Mouse (Mus musculus) cortical plate, adult 2 months (tissue): ENCODE data around the gene Zfp638. TPM values are rescaled to one million over a fixed set of nuclear protein-coding genes. Genes with fewer than 3 reads are reported as not detected.

ENCODE experiments used
- H3K27ac ChIP-seq: fragments of 200-500 bp; 2 replicates; pipeline ENCODE4 v1.5.1; 2012; ENCODE audit warnings: low read length, control low read depth, inconsistent platforms; ENCODE audit not compliant: insufficient read depth
- H3K4me1 ChIP-seq: fragments of 200-500 bp; 2 replicates; pipeline ENCODE4 v1.6.1; 2011; ENCODE audit warnings: low read length; ENCODE audit not compliant: control insufficient read depth, insufficient read depth
- H3K4me3 ChIP-seq: fragments of 200-500 bp; 2 replicates; pipeline ENCODE4 v1.5.1; 2011; ENCODE audit warnings: mild to moderate bottlenecking, low read length, control low read depth; ENCODE audit not compliant: insufficient read depth
- CTCF ChIP-seq: fragments of 200-500 bp; IDR thresholded peaks from 2 replicates; pipeline ENCODE4 v1.5.1; 2011; ENCODE audit warnings: mild to moderate bottlenecking, control low read depth, low read length; ENCODE audit not compliant: insufficient read depth; ENCODE audit errors: extremely low read depth
- POLR2A ChIP-seq: fragments of 200-500 bp; IDR thresholded peaks from 2 replicates; pipeline ENCODE4 v1.6.1; 2011; ENCODE audit warnings: mild to moderate bottlenecking, low read length, control low read depth; ENCODE audit not compliant: insufficient read depth; ENCODE audit errors: extremely low read depth
- polyA plus RNA-seq: library from polyadenylated mRNA; depleted of rRNA; stranded (reverse); fragments of >200 nt; gene quantifications from 2 replicates; pipeline ENCODE4 v1.2.3, GENCODE M21; 2012

The Zfp638 gene
- polyA plus RNA-seq, 1 experiment, result 58.4 TPM

DNA sequence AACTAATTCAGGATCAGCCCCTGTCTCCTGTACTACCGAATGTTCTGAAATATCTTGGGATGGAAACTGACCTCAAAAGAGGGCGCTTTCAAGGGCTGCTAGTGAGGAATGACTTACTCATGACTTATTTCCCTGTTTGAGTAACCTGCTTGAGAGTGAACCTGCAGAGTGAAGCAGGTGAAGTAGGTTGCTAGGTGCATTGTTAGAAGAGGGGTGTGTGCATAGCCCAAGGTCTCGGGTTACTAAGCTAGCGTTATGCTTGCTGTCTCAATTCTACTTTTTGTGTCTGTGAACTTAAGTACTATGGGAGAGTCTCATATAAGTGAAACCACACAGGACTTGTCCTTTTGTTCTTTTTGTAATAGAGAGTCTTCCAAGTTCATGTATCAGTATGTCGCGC lies 26.8 kb upstream of the Zfp638 start:
- H3K27ac ChIP-seq, result no peak overlapping the region
- H3K4me1 ChIP-seq, result no peaks in the 10 kb centered on the region
- H3K4me3 ChIP-seq, result no peak overlapping the region
- TF ChIP-seq CTCF (no peak), POLR2A (no peak)

DNA sequence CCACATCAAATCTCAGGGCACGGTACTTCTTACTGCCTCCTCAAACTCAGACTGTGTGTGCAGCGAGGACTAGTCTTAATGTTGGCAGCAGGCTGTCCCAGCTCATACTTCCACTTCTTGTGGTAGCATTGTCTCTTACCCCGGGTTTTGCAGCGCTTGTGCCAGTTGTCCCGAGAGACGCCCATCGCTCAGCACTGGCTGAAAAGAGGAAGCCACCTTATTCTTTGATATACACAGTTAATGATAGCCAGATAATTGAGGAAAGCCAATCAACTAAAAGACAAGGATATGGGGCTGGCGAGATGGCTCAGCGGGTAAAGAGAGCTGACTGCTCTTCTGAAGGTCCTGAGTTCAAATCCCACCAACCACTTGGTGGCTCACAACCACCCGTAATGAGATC lies 22.0 kb upstream of the Zfp638 start:
- Histone ChIP-seq H3K27ac (no peak overlapping the region), H3K4me1 (no peaks in the 10 kb centered on the region), H3K4me3 (no peak overlapping the region)
- no peak for TF ChIP-seq CTCF
- no peak for TF ChIP-seq POLR2A

DNA sequence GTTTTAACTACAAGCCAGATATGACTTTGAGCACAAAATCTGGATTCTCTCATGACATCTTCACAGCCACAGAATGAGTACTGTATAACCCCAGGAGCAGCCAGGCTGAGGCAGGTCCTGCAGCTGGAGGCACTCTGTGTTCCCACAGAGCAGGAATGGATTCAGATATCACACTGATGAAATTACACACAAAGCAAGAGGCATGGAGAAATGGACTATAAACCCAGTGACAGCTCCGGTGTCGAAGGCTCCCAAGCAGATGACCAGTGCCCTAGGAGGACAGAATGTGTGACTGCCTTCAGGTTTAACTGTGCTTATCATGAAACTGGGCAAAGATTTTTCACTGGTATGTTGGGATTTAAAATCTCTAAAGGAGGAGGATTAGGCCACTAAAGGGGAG lies 20.8 kb upstream of the Zfp638 start:
- TF ChIP-seq CTCF, result no peak
- TF ChIP-seq POLR2A, result no peak
- Histone ChIP-seq H3K4me1 (no peaks in the 10 kb centered on the region), H3K27ac (no peak overlapping the region), H3K4me3 (no peak overlapping the region)

DNA sequence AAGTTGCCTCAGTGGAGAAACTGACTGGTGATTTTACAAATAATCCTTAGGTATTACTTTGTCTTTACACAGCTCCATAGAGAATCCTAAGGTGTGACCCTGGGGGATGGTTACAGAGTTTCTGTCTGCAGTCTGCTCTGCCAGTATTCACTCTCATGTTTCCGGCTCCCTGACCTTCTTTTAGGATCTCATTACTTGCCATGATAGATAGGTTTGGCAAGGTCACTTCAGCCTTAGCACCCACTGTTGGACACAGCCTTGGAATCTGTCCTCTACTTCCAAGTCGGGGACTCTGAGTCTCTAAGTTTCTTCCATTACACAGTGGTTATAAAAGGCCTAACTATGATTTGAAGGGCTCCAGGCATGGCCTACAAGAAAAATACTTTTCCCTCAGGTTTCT lies 17.5 kb upstream of the Zfp638 start:
- H3K4me3 ChIP-seq, result no peak overlapping the region
- H3K4me1 ChIP-seq, result no peaks in the 10 kb centered on the region
- no peak overlapping the region for H3K27ac ChIP-seq
- no peak for TF ChIP-seq POLR2A
- TF ChIP-seq CTCF, result no peak

DNA sequence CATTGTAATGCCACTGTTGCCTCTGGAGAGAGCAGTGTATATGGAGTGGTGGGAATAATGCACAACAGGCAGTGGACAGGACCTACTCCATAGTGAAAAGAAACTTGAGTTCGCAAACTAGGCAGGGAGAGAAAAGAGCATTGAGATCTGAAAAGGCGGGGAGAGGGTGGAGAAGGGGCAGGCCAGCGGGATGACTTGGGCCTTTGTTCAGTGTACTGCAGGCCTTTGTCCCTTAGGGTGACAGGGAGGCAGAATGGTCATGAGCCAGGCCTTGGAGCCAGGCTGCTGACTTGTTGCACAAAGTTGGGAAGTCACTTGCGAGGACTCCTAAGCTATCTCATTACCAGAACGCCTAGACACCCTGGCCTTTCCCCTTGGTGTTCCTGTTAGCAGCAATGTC lies 9.4 kb upstream of the Zfp638 start:
- Histone ChIP-seq H3K4me3 (no peak overlapping the region), H3K27ac (no peak overlapping the region), H3K4me1 (no peaks in the 10 kb centered on the region)
- no peak for TF ChIP-seq POLR2A
- TF ChIP-seq CTCF, result no peak

DNA sequence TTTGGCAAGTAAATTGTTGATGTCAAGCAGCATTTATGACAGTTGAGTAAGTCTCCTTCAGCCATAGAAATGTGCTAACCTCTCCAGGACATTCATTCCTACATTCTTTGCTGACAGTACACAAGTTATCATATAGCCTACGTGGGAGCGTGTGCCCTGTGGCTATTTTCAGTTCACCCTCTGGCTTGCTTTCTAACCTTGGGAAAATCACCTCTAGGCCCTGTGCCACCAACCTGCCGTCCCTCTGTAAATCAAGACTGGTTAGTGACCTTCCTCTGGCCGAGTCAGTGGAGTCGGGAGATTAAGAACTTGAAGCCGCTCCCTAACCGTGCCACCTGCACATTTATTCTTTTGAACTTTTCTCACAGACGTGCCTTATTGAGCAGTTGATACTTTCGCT lies 6.9 kb upstream of the Zfp638 start:
- Histone ChIP-seq H3K4me3 (no peak overlapping the region), H3K27ac (no peak overlapping the region), H3K4me1 (no peaks in the 10 kb centered on the region)
- TF ChIP-seq POLR2A (no peak), CTCF (no peak)

DNA sequence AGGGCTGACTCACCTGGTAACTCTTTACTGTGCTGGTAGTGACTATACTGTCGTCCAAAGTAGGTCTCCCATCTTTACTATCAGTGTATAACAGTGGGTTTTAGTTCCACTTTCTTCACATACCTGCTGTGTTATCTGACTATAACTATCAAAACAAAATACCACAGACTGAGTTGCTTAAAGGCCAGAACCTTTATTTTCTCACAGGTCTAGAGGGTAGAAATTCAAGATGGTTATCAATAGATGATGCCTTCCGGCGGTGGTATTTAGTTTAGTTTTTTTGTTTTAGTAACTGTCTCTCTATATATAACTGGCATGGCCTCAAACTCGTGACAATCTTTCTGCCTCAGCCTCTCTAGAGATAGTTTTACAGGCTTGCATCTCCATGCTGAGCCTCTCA lies 3.4 kb upstream of the Zfp638 start:
- TF ChIP-seq POLR2A, result no peak
- no peak for TF ChIP-seq CTCF
- H3K4me3 ChIP-seq, result no peak overlapping the region
- no peaks in the 10 kb centered on the region for H3K4me1 ChIP-seq
- H3K27ac ChIP-seq, result no peak overlapping the region

DNA sequence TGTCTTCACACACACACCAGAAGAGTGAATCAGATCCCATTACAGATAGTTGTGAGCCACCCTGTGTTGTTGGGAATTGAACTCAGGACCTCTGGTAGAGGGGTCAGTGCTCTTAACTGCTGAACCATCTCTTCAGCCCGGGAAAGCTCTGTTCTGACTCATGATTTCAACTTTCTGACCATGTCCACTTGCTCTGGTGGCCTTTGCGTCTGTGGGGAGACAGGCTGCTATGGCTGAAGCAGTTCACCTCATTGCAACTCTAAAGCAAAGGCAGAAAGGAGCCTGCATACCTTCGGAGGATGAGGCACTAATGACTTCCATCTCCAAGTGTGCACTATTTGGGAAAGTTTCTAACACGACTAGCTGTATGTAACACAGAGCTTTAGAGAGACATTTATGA lies 486 bp upstream of the Zfp638 start:
- Histone ChIP-seq H3K27ac (no peak overlapping the region), H3K4me1 (no peaks in the 10 kb centered on the region), H3K4me3 (peak overlapping the region; percentile 74; the same call in 1 of the 2 replicates)
- TF ChIP-seq POLR2A (no peak), CTCF (no peak)

DNA sequence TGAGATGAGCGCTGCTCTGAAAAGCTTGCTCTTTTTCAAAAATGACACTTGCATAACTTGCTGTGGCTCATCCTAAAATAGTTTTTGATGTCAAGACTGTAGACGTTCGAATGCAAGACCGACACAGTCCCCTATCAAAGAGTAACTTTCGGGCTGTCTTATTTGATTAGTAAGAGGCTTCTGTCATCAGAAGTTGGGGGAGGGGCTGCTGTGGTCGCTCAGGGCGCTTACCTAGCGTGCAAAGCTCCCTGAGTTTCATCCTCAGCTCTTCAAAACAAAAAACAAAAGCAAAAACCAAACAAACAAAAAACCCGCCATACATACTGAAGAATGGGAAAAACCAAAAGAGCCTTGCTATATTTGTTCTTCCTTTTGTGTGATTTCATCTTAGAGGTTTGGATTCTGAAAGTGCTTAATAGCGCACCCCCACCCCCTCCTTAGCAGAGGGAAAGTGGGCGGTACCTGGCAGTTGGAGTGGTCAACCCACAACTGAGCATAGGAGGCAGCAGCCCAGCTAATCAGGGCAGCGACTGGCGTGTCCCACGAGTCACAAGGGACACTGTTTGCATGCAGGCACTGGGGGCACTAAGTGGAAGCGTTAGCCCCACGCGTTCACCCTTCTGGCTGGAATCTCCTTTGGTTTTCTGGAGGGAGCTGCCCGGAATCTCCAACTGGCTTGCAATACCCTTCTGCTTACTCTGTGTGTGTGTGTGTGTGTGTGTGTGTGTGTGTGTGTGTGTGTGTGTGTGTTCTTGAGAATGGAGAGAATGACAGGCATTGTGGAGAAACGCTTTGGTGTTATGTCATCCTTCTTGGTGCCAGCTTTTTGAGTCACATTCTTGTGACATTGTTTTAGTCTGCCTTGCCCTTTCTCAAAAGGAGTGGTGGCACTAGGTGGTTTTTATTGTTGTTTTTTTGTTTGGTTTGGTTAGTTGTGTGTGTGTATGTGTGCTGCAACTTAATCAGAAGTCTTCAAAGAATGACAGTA lies 983 bp downstream of the Zfp638 start:
- Histone ChIP-seq H3K27ac (peak overlapping the region; percentile 85; the same call in 1 of the 2 replicates), H3K4me1 (no peaks in the 10 kb centered on the region), H3K4me3 (peak overlapping the region; percentile 74)
- TF ChIP-seq POLR2A (no peak), CTCF (no peak)

DNA sequence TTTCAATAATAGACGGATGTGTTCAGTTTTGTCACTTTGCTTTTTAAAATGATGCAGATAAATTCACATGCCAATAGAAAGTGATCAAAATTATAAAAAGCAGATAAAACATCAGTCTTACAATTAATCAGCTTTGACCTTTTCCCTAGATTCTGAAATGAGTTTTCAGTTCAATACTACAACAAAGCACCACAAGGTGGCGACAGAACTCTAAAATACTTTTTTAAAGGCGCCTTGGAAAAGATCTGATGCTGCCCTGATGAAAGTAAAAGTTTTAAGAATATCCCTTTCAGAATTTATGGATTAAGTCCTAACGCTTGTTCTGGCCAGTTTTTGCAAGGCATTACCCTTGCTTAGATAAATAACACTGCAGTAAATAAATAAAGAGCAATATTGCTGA lies 12.9 kb downstream of the Zfp638 start:
- no peak overlapping the region for H3K27ac ChIP-seq
- H3K4me1 ChIP-seq, result no peaks in the 10 kb centered on the region
- no peak for TF ChIP-seq CTCF
- TF ChIP-seq POLR2A, result no peak
- H3K4me3 ChIP-seq, result no peak overlapping the region
